Mouse (Mus musculus): ENCODE results near the gene Snx11.
A peak's percentile ranks its signal among the peaks of the same experiment; 100 is the strongest.
"Not testable (repeated sequence)": the region's sequence is repeated elsewhere in the genome, so short reads cannot be mapped to it uniquely, and the experiment has no call there.

- TF ChIP-seq EP300 (IDR thresholded peaks at IDR 0.05; ENCODE audit: low read depth): not testable (repeated sequence)
- TF ChIP-seq CTCF (IDR thresholded peaks at IDR 0.05; ENCODE audit: low read depth): peak; percentile 58
These were observed 7.5 kb upstream of the Snx11 start for GRCm38 (mm10) chr11:96784847-96785246.
